Mouse (Mus musculus) erythroblast, embryonic 14.5 days (primary cell): ENCODE measurements around the gene Dennd1a.

Source experiments
- GATA1 ChIP-seq: IDR thresholded peaks from 2 replicates; pipeline ENCODE4 v1.6.1; 2012; ENCODE audit warnings: low read length, inconsistent platforms, mixed read lengths
- TAL1 ChIP-seq: IDR thresholded peaks from 3 replicates; pipeline ENCODE4 v1.6.1; 2012; ENCODE audit warnings: low read length, inconsistent platforms, mixed read lengths

- TF ChIP-seq GATA1 (no peak), TAL1 (no peak)
Observed at GRCm38 (mm10) chr2:37758343-37759015, 528.7 kb downstream of the Dennd1a start.
